Mouse (Mus musculus) liver, embryonic 11.5 days (tissue): ENCODE measurements around the gene Tas2r118. TPM values are rescaled to one million over a fixed set of nuclear protein-coding genes. Genes with fewer than 3 reads are reported as not detected.

Experiments
- ATAC-seq: fragments of 200-750 bp; cut with Nextera tagmentation; replicated peaks from 2 replicates; pipeline ENCODE4 v1.8.0; 2017; ENCODE audit warnings: moderate number of reproducible peaks, mild to moderate bottlenecking, moderate TSS enrichment, moderate library complexity; ENCODE audit not compliant: low FRiP score
- DNase-seq: peaks from one replicate; pipeline ENCODE4 v3.0.0-alpha.2; 2017; ENCODE audit warnings: low spot score
- H3K27ac ChIP-seq: fragments of 300-500 bp; sonication (generic); 2 replicates; pipeline ENCODE4 v1.5.1; 2014; ENCODE audit warnings: mild to moderate bottlenecking, low read depth, low read length, control low read depth
- H3K27me3 ChIP-seq: fragments of 300-500 bp; sonication (generic); replicated peaks from 2 replicates; pipeline ENCODE4 v1.6.1; 2014; ENCODE audit warnings: low read length, mixed read lengths; ENCODE audit not compliant: control insufficient read depth, insufficient read depth
- H3K36me3 ChIP-seq: fragments of 300-500 bp; sonication (generic); 2 replicates; pipeline ENCODE4 v1.6.1; 2014; ENCODE audit warnings: mild to moderate bottlenecking, low read length, moderate library complexity, mixed read lengths; ENCODE audit not compliant: control insufficient read depth, insufficient read depth
- H3K4me1 ChIP-seq: fragments of 300-500 bp; sonication (generic); replicated peaks from 2 replicates; pipeline ENCODE4 v1.6.1; 2014; ENCODE audit warnings: low read length, mixed read lengths; ENCODE audit not compliant: control insufficient read depth, insufficient read depth
- H3K4me2 ChIP-seq: fragments of 300-500 bp; sonication (generic); 2 replicates; pipeline ENCODE4 v1.6.1; 2014; ENCODE audit warnings: mild to moderate bottlenecking, control low read depth, moderate library complexity
- H3K4me3 ChIP-seq: fragments of 300-500 bp; sonication (generic); 2 replicates; pipeline ENCODE4 v1.5.1; 2014; ENCODE audit warnings: low read depth, low read length, control low read depth
- H3K9ac ChIP-seq: fragments of 300-500 bp; sonication (generic); 2 replicates; pipeline ENCODE4 v1.6.1; 2014; ENCODE audit warnings: low read depth, low read length, control low read depth
- H3K9me3 ChIP-seq: fragments of 300-500 bp; sonication (generic); 2 replicates; pipeline ENCODE4 v1.6.1; 2016; ENCODE audit warnings: low read length, inconsistent platforms, mixed read lengths; ENCODE audit not compliant: control insufficient read depth
- WGBS: fragments of 180-500 bp; shearing (Covaris S2); extraction: QIAGEN DNeasy Blood & Tissue Kit; methylation state at CpG from one replicate; pipeline ENCODE4 v1.1.7; 2014; 5-methylcytosine and 5-hydroxymethylcytosine counted together
- polyA plus RNA-seq: library from polyadenylated mRNA; unstranded; fragments of >200 nt; fragmentation: Nextera tagmentation; extraction: Ambion mirVana; gene quantifications from 2 replicates; pipeline ENCODE4 v1.2.1, GENCODE M21; 2014

The Tas2r118 gene
- polyA plus RNA-seq, 1 experiment from 2014 or later = not detected

DNA sequence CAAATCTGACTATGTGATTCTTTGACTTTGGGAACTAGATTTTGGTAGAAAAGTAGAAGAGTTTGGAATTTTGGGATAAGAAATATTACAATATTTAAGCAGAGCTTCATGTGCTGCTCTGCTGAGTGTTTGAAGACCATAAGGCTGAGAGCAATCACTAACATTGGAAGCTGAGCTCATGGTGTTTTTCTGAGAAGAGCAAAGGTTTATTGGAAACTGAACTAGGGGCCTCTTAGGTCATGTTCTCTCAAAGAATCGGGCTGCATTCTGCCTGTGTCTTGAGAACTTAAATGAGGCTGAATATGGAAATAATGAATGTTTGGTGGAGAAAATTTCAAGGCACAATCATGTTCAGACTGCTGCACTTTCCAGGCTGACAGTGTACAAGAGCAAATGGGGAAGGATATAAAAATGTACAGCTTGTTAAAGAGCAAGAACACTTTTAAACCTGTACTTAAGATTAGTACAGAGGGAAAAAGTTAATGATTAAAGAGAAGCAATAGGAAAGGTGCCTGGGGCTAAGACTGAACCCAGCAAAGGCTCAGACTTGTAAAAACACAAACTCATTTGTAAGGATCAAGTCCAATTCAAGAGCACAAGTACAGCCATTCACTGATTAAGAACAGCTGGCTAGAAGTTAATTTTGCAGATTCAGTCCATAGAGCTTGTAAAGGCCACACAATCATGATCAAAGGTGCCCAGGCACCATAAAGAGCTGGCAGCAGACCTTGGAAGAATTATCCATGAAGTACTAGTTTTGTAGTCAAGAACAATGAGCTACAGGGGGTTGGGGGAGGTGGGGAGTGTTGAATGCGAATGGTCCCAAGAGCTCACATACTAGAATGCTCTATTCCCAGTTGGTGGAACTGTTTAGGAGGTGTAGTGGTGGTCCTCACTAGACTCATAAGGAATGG is 31.0 kb downstream of the Tas2r118 start:
- Histone ChIP-seq H3K9me3 (no peaks in the 10 kb centered on the region), H3K4me2 (no peak overlapping the region), H3K4me3 (no peak overlapping the region), H3K36me3 (no peaks in the 10 kb centered on the region), H3K27ac (no peak overlapping the region), H3K4me1 (no peaks in the 10 kb centered on the region), H3K9ac (no peak overlapping the region), H3K27me3 (no peaks in the 10 kb centered on the region)
- 68% methylated on average over 2 of the region's 2 CpGs for WGBS
- no peak for DNase-seq
- no peak for ATAC-seq

- ATAC-seq (no peak), DNase-seq (no peak)
- no peak overlapping the region for H3K4me2 ChIP-seq
- H3K4me1 ChIP-seq = no peaks in the 10 kb centered on the region
- H3K27me3 ChIP-seq = no peaks in the 10 kb centered on the region
- WGBS = 50% methylated on average over 4 of the region's 4 CpGs
- no peak overlapping the region for H3K4me3 ChIP-seq
- no peak overlapping the region for H3K9ac ChIP-seq
- no peak overlapping the region for H3K27ac ChIP-seq
- no peaks in the 10 kb centered on the region for H3K9me3 ChIP-seq
- H3K36me3 ChIP-seq = no peaks in the 10 kb centered on the region
Measured at GRCm38 (mm10) chr6:23936414-23936813, 33.4 kb downstream of the Tas2r118 start.

DNA sequence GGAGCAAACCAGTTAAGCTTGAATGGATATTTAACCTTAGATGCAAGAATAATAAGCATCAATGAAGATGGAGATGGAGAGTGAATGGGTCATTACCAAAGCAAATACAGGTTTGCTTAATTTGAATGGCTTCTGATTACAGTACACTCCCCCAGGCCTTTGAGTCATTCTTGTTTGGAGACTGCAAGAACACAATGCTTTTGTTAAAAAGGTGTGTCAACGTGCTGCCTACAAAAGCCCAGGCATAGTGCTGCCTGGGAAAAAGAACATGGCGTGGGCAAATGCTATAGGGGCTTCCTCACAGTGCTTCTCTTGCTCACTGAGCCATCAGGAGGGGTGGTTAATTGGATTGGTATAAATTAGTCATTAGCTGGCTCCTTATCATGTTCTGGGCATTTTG is 46.1 kb downstream of the Tas2r118 start:
- 55% methylated on average over 2 of the region's 2 CpGs for WGBS
- DNase-seq (no peak), ATAC-seq (no peak)
- H3K4me3 ChIP-seq = no peak overlapping the region
- H3K4me1 ChIP-seq = no peaks in the 10 kb centered on the region
- H3K27me3 ChIP-seq = no peaks in the 10 kb centered on the region
- H3K36me3 ChIP-seq = no peaks in the 10 kb centered on the region
- no peaks in the 10 kb centered on the region for H3K9me3 ChIP-seq
- H3K9ac ChIP-seq = no peak overlapping the region
- no peak overlapping the region for H3K27ac ChIP-seq
- no peak overlapping the region for H3K4me2 ChIP-seq

Other genes with a start within 250 kb of the Tas2r118 start
- 0.23 and 0.29 TPM in 2 replicates for gene Cadps2, start 130.6 kb downstream of the Tas2r118 start, polyA plus RNA-seq
- gene Slc13a1, start 198.0 kb upstream of the Tas2r118 start, polyA plus RNA-seq = not detected in 2 replicates